Mouse (Mus musculus) layer of hippocampus, adult 18-20 months (tissue): ENCODE measurements at regions not wholly inside any gene's neighbourhood (a gene's known extent, or its start where the extent isn't known, plus 50 kb on each side); places are given as distances from the start of the nearest gene placed in this dataset.

Source experiments
- DNase-seq, 2 experiments: peaks; one replicate each; pipeline ENCODE4 v3.0.0; 2022; ENCODE audit warnings: low spot score in 2 of 2

DNA sequence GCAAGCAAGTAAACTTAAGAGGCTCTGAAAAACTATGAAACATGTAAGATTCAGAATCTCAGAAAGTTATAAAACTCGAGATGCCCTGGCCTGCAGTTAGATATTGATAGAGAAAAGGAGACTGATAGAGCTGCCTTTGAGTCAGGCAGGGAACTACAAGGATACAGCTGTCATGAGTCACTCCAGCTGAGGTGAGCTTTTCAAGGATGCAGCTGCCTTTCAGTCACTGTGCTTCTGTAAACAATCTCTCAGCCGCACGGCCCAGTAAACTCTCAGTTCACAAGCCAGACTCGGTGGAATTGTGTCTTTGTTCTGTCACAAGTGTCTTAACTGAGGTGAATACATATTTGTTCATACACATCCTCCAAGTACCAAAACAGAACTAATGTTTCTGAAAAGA lies 334.9 kb upstream of the Rsrc1 start:
- no peak for DNase-seq

DNA sequence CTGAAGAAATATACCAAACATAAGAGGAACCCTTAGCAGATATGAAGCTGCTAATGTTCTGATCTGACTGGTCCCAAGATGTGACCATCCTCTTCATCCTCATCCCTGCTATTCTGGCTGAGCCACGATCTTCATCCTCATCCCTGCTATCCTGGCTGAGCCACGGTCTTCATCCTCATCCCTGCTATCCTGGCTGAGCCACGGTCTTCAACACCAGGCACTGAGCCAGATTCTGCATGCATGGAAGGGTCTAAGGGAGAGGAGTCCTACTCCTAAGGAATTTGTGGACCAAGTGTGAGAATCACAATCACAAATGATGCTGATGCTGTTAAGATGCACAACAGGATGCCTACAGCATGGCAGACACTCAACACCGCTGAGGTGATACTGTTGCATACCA lies 331.9 kb upstream of the Rsrc1 start:
- no peak for DNase-seq

DNA sequence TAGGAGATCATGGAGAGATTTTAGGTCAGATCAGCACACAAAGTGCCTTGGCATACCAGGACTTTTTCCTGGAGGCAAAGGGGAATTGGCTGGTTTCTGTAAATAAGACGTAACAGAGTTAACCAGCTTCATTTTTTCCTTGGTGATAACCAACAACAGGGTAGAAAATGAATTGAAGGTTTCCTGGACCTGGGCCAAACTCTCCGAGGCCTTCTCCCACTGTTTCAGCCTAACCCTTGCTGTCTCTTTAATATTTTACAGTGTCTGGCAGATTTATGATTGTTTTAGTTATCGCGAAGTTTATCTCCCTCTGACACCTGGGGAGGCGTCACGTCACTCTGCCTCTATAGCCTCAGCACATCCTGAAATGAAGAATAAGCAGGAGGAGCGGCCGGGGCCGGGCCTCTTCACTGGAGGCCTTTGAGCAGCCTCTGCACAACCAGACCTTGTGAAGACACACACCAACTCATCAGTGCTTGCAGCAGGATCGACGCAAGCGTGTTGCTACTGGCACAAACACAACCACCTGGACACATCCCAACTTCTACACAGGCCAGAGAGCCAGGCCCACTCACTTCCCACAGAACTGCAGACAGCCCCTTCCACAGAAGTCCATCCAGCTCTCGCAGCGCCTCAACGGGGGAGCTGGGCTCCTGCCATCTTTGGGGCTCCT lies 331.0 kb upstream of the Rsrc1 start:
- DNase-seq: peak; percentile 22 to 52

DNA sequence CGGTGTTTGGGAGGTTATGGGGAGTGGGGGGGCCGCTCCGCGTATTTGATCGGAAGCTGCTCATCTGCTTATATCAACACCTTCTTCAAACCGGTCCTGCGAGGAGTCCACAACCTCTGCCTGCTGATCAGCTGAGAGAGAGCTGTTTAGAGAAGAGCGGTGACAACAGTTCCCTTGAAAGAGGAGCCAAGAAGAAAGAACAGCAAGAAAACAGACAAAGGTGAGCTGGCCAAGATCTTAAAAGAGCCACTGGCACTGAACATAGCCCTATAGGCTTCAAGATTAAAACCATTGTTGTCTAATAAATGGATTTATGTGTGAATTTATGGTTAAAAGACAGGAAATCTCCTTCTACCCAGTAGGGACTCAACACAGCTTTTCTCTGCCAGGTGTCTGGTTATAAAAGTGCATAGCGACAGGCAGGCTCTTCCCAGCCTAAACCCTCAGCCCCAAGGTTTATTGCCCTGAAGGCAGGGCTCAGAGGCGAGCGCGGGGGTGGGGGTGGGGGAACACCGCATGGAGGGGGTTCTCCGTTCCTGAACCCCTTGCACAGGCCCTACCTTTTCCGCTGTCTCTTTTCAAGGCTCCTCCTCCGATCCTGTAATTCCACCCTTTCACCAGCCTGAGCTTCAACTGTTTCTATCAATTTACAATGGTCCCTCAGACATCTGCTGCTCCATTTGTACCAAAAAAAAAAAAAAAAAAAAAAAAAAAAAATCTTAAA lies 330.3 kb upstream of the Rsrc1 start:
- DNase-seq: peak in 1 of 2 experiments; percentile 40

DNA sequence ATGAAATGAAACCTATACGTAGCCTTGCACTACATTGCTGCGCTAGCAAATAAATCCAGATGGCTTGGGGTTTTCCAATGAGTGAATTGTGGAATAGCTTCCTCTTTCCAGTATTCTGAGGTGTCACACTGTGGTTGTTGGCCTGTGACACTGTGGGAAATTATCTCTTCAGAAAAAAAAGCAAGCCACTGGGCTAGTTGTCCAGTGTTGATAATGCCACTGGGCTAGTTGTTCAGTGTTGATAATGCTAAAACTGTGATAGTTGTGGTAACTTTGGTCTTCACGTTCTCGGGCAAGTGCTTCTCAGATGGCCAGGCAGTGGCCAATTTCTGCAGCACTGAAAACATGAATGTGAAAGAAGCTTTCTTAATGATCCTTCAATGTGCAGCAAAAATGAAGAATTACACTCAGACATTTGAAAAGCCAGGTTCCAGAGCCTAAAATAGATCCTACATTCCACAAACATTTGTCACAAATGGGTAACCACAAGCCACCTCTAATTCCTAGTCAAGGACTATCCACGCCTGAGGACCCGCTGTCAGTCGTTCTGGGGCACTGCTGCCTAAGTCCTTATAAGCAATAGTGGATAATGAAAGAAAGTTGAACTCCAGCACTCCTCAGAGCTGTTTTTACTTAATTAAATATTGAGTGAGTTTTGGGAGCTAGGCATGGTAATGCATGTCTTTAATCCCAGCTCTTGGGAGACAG lies 328.9 kb upstream of the Rsrc1 start:
- DNase-seq: no peak

DNA sequence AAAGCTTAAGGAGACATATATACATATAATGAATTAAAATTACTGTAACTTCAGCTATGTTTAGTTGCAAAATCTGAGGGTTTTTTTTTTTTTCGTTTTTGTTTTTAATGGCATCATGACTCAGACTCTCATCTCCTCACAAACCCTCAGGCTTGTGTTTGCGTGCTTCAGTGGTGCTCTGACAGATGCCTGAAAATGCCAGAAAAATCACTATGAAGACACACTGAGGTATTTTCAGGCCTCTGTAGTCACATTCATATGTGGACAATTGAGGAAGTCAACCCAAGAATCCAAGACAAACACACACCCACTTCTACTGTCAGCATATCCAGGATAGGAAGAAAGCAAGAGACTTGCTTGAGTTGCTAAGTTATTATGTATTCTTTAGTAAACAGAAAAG lies 327.2 kb upstream of the Rsrc1 start:
- DNase-seq: no peak

DNA sequence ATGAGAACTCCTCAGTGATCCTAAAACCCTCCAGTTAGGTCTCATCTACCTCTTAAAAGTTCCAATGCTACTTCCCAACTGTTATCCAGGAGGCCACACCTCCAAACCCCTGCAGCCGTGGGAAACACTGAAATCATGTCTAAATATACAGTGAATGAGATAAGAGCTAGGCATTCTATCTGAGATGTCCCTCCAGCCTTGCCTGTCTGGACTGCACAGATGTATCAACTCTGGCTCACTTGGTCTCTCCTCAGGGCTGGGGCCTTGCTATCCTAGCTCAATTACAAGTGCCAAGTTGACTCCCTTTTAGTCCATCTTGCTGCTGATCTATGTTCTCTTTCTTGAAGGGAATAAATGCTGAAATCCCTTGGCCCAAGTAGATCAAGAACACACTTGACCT lies 326.3 kb upstream of the Rsrc1 start:
- no peak for DNase-seq

DNA sequence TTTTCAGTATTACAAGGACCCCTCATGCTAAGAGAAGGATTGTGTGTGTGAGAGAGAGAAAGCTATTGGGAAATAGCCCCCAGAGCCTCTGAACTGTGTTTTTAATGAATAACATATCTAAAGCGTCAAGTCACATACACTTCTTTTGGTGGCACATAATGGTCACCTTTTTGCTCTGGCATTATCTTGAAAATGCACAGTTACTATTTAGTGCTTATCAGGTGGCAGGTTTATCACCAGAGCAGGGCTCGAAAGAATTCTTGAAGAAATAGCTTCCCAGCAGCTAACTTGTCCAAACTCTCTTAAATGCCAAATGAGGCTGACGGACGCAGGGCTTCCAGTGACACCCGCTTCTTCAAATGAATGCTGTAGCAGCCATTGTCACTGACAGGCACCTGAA lies 324.7 kb upstream of the Rsrc1 start:
- no peak for DNase-seq

DNA sequence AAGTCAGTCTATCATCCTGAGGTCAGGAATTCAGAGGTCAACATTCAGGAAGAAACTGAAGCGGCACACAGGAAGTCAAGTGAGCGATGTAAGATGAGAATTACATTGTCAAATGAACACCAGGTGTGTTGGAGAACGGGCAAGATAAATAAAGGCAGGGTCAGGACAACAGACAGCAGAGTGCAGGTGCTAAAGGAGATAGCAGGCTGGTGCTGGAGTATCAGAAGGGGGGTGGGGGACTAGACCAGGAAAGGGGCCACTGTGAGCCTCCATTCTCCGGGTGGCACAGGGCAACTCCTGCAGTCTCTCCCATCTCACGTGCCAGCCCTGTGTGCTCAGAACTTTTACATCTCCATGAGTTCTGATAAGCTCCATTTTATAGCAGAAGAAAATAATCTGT lies 320.6 kb upstream of the Rsrc1 start:
- DNase-seq: no peak

DNA sequence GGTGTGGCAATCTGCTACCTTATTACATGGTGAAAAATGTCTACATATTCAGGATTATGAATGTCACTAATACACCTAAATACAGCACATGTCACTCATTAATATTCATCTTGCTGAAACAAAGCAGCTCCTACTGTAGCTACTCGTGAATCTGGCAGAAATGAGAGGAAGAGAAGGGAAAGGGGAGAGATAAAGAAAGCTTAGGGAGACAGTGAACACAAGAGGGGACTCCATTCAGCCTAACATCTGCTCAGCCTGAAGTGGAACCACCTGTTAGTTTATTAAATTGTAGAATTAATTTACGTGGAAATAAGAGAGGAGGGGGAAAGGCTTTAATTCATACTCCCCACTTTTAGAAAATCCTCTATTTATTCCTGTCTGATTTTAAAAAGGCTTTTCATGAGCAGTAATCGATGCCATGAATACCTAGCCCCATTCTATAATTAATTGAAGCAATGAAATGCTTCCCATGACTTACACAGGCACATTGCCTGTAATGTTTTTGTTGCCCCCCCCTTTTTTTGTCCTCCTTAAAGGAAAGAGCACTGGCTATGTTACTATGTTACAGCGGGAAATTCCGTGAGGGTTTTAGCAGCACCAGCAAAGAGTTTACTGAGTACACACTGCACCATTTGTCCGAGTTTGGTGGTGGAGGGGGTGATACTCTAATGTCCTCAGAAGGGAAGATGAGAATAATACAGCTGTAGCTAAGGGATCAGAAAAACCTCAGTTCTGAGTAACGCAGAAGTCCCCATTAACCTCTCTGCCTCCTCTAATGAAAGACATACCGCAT lies 319.2 kb upstream of the Rsrc1 start:
- DNase-seq: no peak

DNA sequence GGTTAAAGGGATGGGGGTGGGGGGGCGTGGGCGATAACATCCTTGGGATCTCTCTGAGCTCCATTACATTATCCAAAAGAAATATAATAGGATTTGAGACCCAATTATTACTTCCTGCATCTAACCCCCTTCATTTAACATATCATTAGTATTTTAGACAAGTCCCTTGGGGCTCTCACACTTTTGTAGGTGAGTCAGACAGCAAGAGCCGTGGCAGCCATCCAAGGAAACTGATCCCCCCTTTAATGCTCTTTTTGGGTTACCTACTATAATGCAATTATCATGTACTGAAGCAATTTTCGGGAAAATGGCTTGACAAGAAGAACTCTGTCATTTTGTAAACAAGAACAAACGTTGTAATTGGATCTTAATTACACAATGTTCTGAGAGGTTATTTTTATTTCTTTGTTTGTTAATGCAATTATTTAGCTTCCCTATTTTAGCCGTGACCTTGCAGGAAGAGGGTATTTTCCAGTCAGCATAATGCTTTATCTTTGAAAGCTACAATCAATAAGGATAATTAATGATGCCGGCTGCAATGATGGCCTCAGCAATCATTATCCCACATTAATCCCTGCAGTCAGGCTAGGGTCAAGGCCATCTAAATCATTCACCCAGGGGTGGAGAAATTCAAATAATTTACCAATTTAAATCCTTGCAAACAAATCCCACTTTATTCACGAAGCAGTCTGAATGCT lies 297.5 kb upstream of the Rsrc1 start:
- no peak for DNase-seq

DNA sequence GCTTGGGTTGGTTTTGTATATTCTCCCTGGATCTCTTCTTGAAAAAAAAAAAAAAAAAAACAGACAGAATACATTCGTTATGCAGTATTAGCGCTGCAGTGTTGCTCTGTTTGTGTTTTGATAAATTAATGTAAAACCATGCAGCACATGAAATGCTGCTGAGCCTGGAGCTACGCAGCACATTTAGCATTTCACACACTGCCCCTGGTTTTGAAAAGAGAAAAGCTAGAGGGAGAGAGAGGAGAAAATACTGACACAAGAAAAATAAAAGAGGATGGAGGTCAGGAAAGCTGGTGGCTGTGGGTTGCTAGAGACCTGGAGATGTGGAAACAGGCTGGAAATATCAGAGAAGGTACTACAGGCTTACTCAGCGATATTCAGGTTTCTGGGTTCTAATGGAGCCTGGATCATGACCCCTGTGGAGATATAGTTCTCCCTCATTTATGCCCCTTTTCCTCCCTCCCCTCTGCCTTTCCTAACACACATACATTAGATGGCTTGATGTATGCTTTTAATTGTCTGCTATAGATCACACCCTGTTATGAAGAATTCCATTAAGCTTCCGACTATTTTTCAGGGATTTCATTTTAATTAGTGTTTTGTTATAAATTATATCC lies 296.8 kb upstream of the Rsrc1 start:
- no peak for DNase-seq

DNA sequence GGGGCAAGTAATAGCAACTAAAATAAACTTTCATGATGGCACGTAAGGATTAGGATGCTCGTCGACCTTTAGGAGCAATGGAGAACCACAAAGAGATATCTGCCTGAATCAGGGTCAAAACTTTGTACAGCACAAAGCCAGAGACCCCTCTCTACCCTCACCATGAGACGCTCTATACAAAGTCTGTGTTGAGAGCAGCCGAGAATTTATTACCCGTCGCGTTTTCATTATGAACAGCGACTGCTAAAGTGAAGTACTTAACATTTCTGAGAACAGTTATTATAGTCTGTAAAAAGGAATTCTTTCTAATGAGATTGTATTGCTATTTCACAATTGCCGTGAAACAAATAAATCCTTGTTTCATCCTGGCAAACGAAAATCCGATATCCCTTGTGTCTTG lies 296.1 kb upstream of the Rsrc1 start:
- no peak for DNase-seq

DNA sequence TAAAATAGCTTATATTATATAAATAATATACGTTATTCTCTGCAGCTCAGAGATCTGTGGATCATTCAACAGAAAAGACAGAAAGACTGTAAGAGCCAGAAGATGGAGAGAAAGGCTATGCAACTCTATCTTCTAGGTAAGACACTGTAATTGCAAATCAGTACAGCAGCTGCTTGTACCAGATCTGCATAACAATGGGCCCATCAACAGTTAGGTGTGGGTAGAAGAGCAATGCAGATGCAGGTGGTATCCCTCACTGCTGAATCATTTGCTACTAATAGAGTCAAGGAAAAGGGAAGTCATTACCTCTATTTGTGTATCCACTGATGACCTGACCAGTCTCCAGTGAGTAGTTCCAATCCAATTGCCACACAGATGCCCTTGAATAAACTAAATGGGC lies 294.1 kb upstream of the Rsrc1 start:
- no peak for DNase-seq

DNA sequence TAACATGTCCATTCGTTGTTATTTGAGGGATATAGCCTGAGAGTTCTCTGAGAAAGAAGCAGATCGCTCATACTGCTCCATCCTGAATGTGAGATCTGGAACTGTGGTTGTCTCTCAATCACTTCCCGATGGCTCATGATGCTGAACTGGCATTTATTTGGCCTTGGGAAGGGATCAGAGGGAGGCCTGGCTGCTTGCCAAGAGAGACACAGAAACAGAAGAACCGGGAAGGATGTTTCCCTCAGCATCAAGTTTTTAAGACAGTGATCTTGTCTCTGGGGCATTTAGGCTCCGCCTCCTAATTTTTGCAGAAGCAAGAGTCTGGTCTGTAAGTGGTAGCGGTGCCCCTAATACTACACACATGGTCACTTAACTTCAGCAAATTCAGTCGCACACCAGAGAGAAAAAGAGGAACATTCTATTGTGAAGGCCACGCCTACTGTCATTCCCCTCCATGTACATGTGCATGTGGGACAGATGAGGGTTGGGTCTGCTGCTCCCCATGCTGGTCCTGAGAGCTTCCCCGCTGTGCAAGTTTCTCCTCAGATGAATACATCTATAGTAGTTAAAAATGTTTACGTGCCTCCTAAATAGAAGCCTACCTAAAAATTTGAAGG lies 290.2 kb upstream of the Rsrc1 start:
- no peak for DNase-seq

DNA sequence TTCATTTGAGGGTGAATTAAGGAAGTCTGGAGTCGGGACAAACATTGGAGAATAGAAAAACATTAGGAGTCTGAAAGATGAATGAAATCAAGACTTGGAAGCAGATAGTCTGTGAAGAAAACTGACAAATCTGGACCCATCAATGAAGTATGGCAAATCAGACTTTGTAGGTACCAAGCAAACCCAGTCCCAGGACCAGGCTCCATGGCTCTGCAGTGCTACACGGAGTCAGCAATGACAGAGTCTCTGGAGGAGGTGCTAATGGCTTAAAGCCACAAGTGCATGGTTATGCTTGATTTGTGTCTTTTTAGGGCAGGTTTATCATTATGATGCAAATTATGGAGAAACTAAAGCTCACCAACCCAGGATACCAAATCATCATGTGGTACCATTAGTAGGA lies 286.1 kb upstream of the Rsrc1 start:
- DNase-seq: no peak

DNA sequence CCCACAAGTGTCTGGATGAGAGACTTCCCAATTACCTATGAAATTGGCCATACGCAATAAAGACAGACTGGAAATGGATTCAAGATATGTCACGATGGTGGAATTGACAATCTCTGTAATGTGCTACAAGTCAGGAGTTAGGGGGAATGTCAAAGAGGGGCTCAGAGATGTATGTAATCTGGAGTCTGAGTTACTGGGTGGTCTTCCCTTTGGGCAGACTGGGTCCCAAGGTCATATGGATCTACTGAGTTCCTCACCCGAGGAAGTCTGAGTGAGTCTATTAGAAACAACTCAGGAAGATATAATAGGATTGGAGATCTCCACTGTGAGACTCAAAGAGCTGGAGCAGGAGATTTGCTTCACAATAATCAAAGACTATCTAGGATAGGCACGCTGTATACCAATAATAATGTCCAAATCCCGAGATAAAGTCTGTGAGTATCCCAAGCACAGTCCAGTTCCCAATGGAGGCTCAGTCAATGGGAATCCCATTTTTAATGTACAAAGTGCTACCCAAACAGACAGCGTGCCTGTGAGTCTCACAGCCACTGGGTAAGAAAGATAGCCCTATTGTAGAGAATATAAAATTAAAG lies 285.4 kb upstream of the Rsrc1 start:
- DNase-seq: no peak

DNA sequence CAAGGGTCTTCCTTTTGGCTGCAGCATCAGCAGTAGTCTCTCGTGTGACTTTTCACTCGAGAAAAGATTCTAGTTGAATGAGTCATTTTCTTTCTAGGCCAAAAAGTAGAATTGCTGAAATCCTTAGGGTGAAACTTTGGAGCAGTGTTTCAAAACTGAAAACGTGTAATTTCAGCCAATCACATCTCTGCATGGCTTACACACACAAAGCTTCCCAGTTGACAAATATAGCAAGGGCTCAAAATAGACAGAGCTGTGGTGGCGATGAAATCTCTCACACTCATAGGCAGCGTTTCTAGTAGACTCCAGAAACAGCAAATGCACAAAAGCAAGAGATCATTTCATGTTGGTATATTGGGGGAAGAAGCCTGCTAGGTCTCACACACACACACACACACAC lies 283.1 kb upstream of the Rsrc1 start:
- peak in 1 of 2 experiments; percentile 4 for DNase-seq

DNA sequence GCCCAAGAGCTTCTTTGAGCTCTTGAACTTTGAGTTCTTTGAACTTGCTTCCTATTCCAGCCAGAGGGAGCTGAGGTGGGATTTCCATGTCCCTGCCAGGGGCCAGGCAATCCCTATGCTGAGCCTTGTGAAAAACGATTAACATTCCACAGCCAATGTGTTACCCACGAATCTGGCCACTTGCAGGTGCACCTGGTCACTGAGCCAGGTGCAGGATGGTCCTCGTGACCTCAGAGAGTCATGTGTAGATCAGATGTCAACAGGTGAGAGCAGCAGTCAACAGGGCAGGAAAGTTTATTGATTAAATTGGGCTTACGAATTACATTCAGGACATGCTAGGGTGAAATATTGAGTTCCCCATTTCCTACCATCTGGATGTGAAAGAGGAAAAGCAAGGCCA lies 275.4 kb upstream of the Rsrc1 start:
- DNase-seq: no peak

DNA sequence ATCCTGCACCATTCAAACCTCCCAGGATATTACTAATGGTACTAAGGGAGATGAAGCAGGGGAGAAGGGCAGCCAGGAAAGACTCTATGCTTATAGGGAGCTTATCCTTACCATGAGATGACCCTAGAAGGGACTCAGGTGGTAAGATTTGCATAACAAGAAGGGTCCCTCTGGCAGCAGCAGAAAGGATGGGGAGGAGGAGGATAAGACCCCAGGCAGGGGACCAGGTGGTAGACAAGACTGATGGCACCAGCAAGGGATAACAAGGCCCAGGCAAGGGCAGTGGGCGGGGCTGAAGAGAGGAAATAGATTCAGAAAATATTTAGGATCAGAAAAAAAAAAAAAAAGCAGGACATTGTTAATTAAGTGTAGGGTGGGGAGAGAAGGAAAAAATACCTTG lies 245.7 kb upstream of the Rsrc1 start:
- no peak for DNase-seq
